11 mouse cellular contexts compared by ENCODE assay signal in the genomic region with DNA sequence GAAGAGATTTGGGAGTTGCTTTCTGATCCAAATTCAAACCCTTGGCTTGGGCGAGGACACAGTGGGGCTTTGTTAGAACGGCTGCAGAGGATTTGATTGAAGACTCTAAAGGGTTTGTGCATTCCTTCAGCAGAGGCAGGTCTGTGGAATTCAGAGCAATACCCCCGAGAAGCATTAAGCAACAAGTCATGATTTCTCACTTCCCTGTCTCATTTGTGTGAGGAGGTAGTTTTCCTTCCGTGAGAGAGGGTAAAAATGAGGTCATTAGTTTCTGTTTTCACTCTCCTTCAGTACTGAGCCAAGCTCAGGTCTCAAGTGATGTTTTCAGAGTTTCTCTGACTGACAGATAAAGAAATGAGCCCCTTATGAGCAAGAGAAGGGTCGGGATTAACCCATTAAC.
A peak's percentile ranks its signal among the peaks of the same experiment; 100 is the strongest.
DNase-seq lines count a peak whose midpoint lies in the region; ATAC-seq and TF ChIP-seq lines count a peak whose summit lies in the region.
"Had no signal": no experiment of that assay in that cellular context is flagged by ENCODE, and none has a peak within 500 bp of the region (broad histone marks: within the 10 kb centered on the region; RNA-seq: fewer than 3 reads in every experiment).

No protein-coding gene starts in this region.

- no peak overlapping the region for H3K9ac ChIP-seq in MEL (ENCODE audit: control insufficient read depth, low read depth, low read length, poor library complexity, severe bottlenecking)
- no peak overlapping the region for H3K9ac ChIP-seq in forebrain, embryonic 11.5 days (ENCODE audit: low read length)
- H3K9ac ChIP-seq in limb, embryonic 15.5 days: no peak overlapping the region

- H3K4me1 ChIP-seq in MEL (ENCODE audit: control insufficient read depth in 1 of 2, insufficient read depth in 2 of 2, low read length in 2 of 2): peaks cover 4 to 8% of the 10 kb centered on the region in 2 experiments; a peak in 2 of 4 replicates
- no peaks in the 10 kb centered on the region for H3K4me1 ChIP-seq in forebrain, embryonic 11.5 days (replicated peaks; ENCODE audit: control insufficient read depth, insufficient read depth, low read length)
- no peaks in the 10 kb centered on the region for H3K4me1 ChIP-seq in limb, embryonic 15.5 days

- peak; percentile 55 for ATAC-seq in forebrain, embryonic 11.5 days (replicated peaks; ENCODE audit: low FRiP score)
- ATAC-seq in limb, embryonic 15.5 days (ENCODE audit: insufficient number of reproducible peaks, low FRiP score, low TSS enrichment, low read depth): no peak

- H3K27me3 ChIP-seq in MEL (ENCODE audit: control insufficient read depth in 1 of 2, insufficient read depth in 2 of 2, low read length in 2 of 2): no peaks in the 10 kb centered on the region; a peak in 1 of 4 replicates
- no peaks in the 10 kb centered on the region for H3K27me3 ChIP-seq in forebrain, embryonic 11.5 days (ENCODE audit: control insufficient read depth, insufficient read depth, low read length)
- no peaks in the 10 kb centered on the region for H3K27me3 ChIP-seq in limb, embryonic 15.5 days

- H3K9me3 ChIP-seq in MEL (replicated peaks; ENCODE audit: insufficient read depth, low read length): no peaks in the 10 kb centered on the region
- H3K9me3 ChIP-seq in forebrain, embryonic 11.5 days (ENCODE audit: control insufficient read depth, low read length): no peaks in the 10 kb centered on the region
- no peaks in the 10 kb centered on the region for H3K9me3 ChIP-seq in limb, embryonic 15.5 days

- H3K4me3 ChIP-seq in MEL (ENCODE audit: control insufficient read depth in 1 of 2, insufficient read depth in 1 of 2, low read depth in 2 of 2, low read length in 2 of 2): peak overlapping the region; percentile 25 to 45; a peak in 3 of 4 replicates
- no peak overlapping the region for H3K4me3 ChIP-seq in forebrain, embryonic 11.5 days (ENCODE audit: low read depth, low read length)
- H3K4me3 ChIP-seq in limb, embryonic 15.5 days: no peak overlapping the region
- H3K4me3 ChIP-seq: gastrocnemius, adult 2 months had no signal

- 8% methylated on average over 5 of the region's 5 CpGs for WGBS in forebrain, embryonic 11.5 days
- 12% methylated on average over 5 of the region's 5 CpGs for WGBS in limb, embryonic 15.5 days

- H3K4me2 ChIP-seq in forebrain, embryonic 11.5 days (ENCODE audit: low read depth, low read length, severe bottlenecking): no peak overlapping the region; the same call in 1 of the 2 replicates
- peak overlapping the region; percentile 25 for H3K4me2 ChIP-seq in limb, embryonic 15.5 days

- TF ChIP-seq POLR2A in MEL (IDR thresholded peaks at IDR 0.05; ENCODE audit: control insufficient read depth in 1 of 2, insufficient read depth in 1 of 2, low read depth in 1 of 2, low read length in 2 of 2, poor library complexity in 1 of 2): no peak

- TF ChIP-seq EP300 in MEL (IDR thresholded peaks at IDR 0.05; ENCODE audit: low read depth in 1 of 2, low read length in 2 of 2): no peak

- no peak for TF ChIP-seq RAD21 in MEL (IDR thresholded peaks at IDR 0.05; ENCODE audit: low read depth, low read length)

- H3K79me2 ChIP-seq in MEL (ENCODE audit: control insufficient read depth, insufficient read depth, low read length, poor library complexity): no peaks in the 10 kb centered on the region

- 0 out of 2 replicates have a peak overlapping the region, but pooled peaks have one; percentile 3 for H3K27ac ChIP-seq in MEL (ENCODE audit: control insufficient read depth, low read depth, low read length)
- H3K27ac ChIP-seq in forebrain, embryonic 11.5 days (ENCODE audit: low read depth, low read length): no peak overlapping the region
- H3K27ac ChIP-seq in limb, embryonic 15.5 days: no peak overlapping the region
- H3K27ac ChIP-seq: gastrocnemius, adult 2 months had no signal

- peaks cover 0 to 4% of the 10 kb centered on the region in 2 experiments; a peak in 2 of 4 replicates for H3K36me3 ChIP-seq in MEL (ENCODE audit: control insufficient read depth in 1 of 2, insufficient read depth in 2 of 2, low read length in 2 of 2)
- no peaks in the 10 kb centered on the region for H3K36me3 ChIP-seq in forebrain, embryonic 11.5 days (ENCODE audit: control insufficient read depth, insufficient read depth, low read length)
- no peaks in the 10 kb centered on the region for H3K36me3 ChIP-seq in limb, embryonic 15.5 days

- DNase-seq in A20 (ENCODE audit: low read depth, low spot score) (peak; percentile 25), MEL (ENCODE audit: low read depth, low spot score) (peak; percentile 3)
- no peak for DNase-seq in forebrain, embryonic 11.5 days (ENCODE audit: low spot score)
- DNase-seq in right cerebral cortex, postnatal 14 days: no peak
- DNase-seq in layer of hippocampus, postnatal 36 days: no peak
- DNase-seq in adrenal gland, postnatal 4 days (ENCODE audit: low spot score in 2 of 2): no peak
- DNase-seq: gastrocnemius, adult 2 months; kidney, postnatal 4 days; lung, adult 18-20 months; thymus, postnatal 14 days had no signal

- no peak for TF ChIP-seq CTCF in MEL (IDR thresholded peaks at IDR 0.05 in 2 of 3, conservative IDR thresholded peaks at IDR 0.05 in 1 of 3; ENCODE audit: control insufficient read depth in 1 of 3, insufficient read depth in 1 of 3, low read depth in 2 of 3, low read length in 3 of 3, poor library complexity in 1 of 3, severe bottlenecking in 1 of 3)

TF ChIP-seq in MEL, 35 proteins besides CTCF, POLR2A, EP300 and RAD21:
- TF ChIP-seq ELF1 (IDR thresholded peaks at IDR 0.05; ENCODE audit: low read depth, low read length) (no peak), MAFK (IDR thresholded peaks at IDR 0.05; ENCODE audit: borderline replicate concordance, low read depth, low read length) (no peak), GABPA (IDR thresholded peaks at IDR 0.05; ENCODE audit: low read depth, low read length) (no peak), GATA1 (IDR thresholded peaks at IDR 0.05; ENCODE audit: low read depth, low read length) (no peak), MAZ (IDR thresholded peaks at IDR 0.05; ENCODE audit: low read depth, low read length) (no peak), BHLHE40 (IDR thresholded peaks at IDR 0.05; ENCODE audit: borderline replicate concordance, low read depth, low read length) (no peak), SMC3 (IDR thresholded peaks at IDR 0.05; ENCODE audit: low read depth, low read length) (no peak)
TF ChIP-seq in MEL: peak in this region for 0.

Comparison
In these comparisons a context has a peak if more than half of its experiments do, and no peak if none do; other contexts are left out.
1. DNase-seq: peak in A20 (single experiment) and MEL (single experiment); none in forebrain, embryonic 11.5 days (single experiment), right cerebral cortex, postnatal 14 days (single experiment), layer of hippocampus, postnatal 36 days (0 of 2) and adrenal gland, postnatal 4 days (0 of 2).
2. H3K4me3 ChIP-seq: peak in MEL (2 of 2); none in forebrain, embryonic 11.5 days (single experiment) and limb, embryonic 15.5 days (single experiment).